Mouse (Mus musculus) CH12.LX (cell line): ENCODE results near the gene Olfr665.

ENCODE experiments used
- CTCF ChIP-seq, 2 experiments: IDR thresholded peaks in 1 of 2; conservative IDR thresholded peaks in 1 of 2; 2 replicates each; pipeline ENCODE4 v1.5.1; 2011 to 2012; ENCODE audit warnings: low read depth in 2 of 2, low read length in 2 of 2, improper control_type of control experiment in 1 of 2, inconsistent platforms in 1 of 2, mild to moderate bottlenecking in 1 of 2, moderate library complexity in 1 of 2
- EP300 ChIP-seq: IDR thresholded peaks from 2 replicates; pipeline ENCODE4 v1.6.1; 2011; ENCODE audit warnings: low read length, improper control_type of control experiment
- POLR2AphosphoS2 ChIP-seq: IDR thresholded peaks from 2 replicates; pipeline ENCODE4 v1.6.1; 2011; ENCODE audit warnings: low read depth, low read length, improper control_type of control experiment

GRCm38 (mm10) chr7:104855248-104855750 lies 22.5 kb upstream of the Olfr665 start:
- no peak for TF ChIP-seq POLR2AphosphoS2
- TF ChIP-seq EP300: no peak; the same call in 1 of the 2 replicates
- TF ChIP-seq CTCF (conservative IDR thresholded peaks at IDR 0.05 in 1 of 2, IDR thresholded peaks at IDR 0.05 in 1 of 2; ENCODE audit: low read depth in 2 of 2, low read length in 2 of 2): no peak
